Comparison of ENCODE assay signal across 12 mouse cellular contexts in genomic region chr2:173152436-173153151, GRCm38 (mm10). TPM values are rescaled to one million over a fixed set of nuclear protein-coding genes. Genes with fewer than 3 reads are reported as not detected.
DNase-seq lines count a peak whose midpoint lies in the region; ATAC-seq lines count a peak whose summit lies in the region.
"Had no signal": no experiment of that assay in that cellular context is flagged by ENCODE, and none has a peak within 500 bp of the region (broad histone marks: within the 10 kb centered on the region; RNA-seq: fewer than 3 reads in every experiment).

Gene Pck1 (plus strand): TSS chr2:173153048.

- H3K9me3 ChIP-seq in stomach, embryonic 14.5 days (ENCODE audit: control insufficient read depth, low read depth, low read length) = no peaks in the 10 kb centered on the region
- no peaks in the 10 kb centered on the region for H3K9me3 ChIP-seq in hindbrain, embryonic 12.5 days (replicated peaks)
- H3K9me3 ChIP-seq: forebrain, embryonic 13.5 days; heart, embryonic 15.5 days had no signal

- no peak within 1 kb of the TSS for H3K4me2 ChIP-seq in stomach, embryonic 14.5 days (replicated peaks; ENCODE audit: low read depth, low read length)
- no peak within 1 kb of the TSS for H3K4me2 ChIP-seq in hindbrain, embryonic 12.5 days (replicated peaks)
- H3K4me2 ChIP-seq: forebrain, embryonic 13.5 days; heart, embryonic 15.5 days had no signal

- no peak within 1 kb of the TSS for H3K4me3 ChIP-seq in stomach, embryonic 14.5 days (ENCODE audit: low read depth, low read length)
- no peak within 1 kb of the TSS for H3K4me3 ChIP-seq in hindbrain, embryonic 12.5 days
- H3K4me3 ChIP-seq: forebrain, embryonic 13.5 days; heart, embryonic 15.5 days had no signal

- no peaks in the 10 kb centered on the region for H3K27me3 ChIP-seq in stomach, embryonic 14.5 days (ENCODE audit: control insufficient read depth, insufficient read depth, low read length)
- H3K27me3 ChIP-seq in hindbrain, embryonic 12.5 days = no peaks in the 10 kb centered on the region
- H3K27me3 ChIP-seq: forebrain, embryonic 13.5 days; heart, embryonic 15.5 days had no signal

- intact Hi-C loops in heart, postnatal 10 days (cut with DNase I) = no loop called here
- intact Hi-C loops in left cerebral cortex, postnatal 4 days (cut with DNase I) = no loop called here

- no peaks in the 10 kb centered on the region for H3K36me3 ChIP-seq in stomach, embryonic 14.5 days (ENCODE audit: control insufficient read depth, insufficient read depth, low read length)
- H3K36me3 ChIP-seq in hindbrain, embryonic 12.5 days = no peaks in the 10 kb centered on the region
- H3K36me3 ChIP-seq: heart, embryonic 15.5 days had no signal

- H3K4me1 ChIP-seq in stomach, embryonic 14.5 days (ENCODE audit: control insufficient read depth, insufficient read depth, low read length) = peaks cover 21% of the 10 kb centered on the region; the same call in 1 of the 2 replicates
- no peaks in the 10 kb centered on the region for H3K4me1 ChIP-seq in hindbrain, embryonic 12.5 days
- H3K4me1 ChIP-seq: forebrain, embryonic 13.5 days had no signal

- 57% methylated on average over 13 of the region's 13 CpGs for WGBS in stomach, embryonic 14.5 days
- 85% methylated on average over 13 of the region's 13 CpGs for WGBS in hindbrain, embryonic 12.5 days

- ATAC-seq in stomach, embryonic 14.5 days (ENCODE audit: insufficient number of reproducible peaks, insufficient read depth, low FRiP score, low read depth) = peak; percentile 29; the same call in 1 of the 2 replicates
- no peak for ATAC-seq in hindbrain, embryonic 12.5 days (ENCODE audit: low FRiP score)
- ATAC-seq: forebrain, embryonic 13.5 days had no signal

- H3K9ac ChIP-seq in stomach, embryonic 14.5 days (replicated peaks; ENCODE audit: low read depth, low read length) = no peak within 1 kb of the TSS
- no peak within 1 kb of the TSS for H3K9ac ChIP-seq in hindbrain, embryonic 12.5 days
- H3K9ac ChIP-seq: forebrain, embryonic 13.5 days; heart, embryonic 15.5 days had no signal

- H3K27ac ChIP-seq in stomach, embryonic 14.5 days (ENCODE audit: low read length) = no peak within 1 kb of the TSS
- H3K27ac ChIP-seq in hindbrain, embryonic 12.5 days = no peak within 1 kb of the TSS
- H3K27ac ChIP-seq: forebrain, embryonic 13.5 days; heart, embryonic 15.5 days had no signal

- DNase-seq in heart, postnatal 10 days = no peak
- DNase-seq in heart, adult 9 months (ENCODE audit: low spot score in 2 of 2) = no peak
- DNase-seq in gonadal fat pad, adult 2 months (ENCODE audit: low read depth) = no peak
- peak; percentile 91 for DNase-seq in kidney, postnatal 14 days
- no peak for DNase-seq in left cerebral cortex, postnatal 4 days
- no peak for DNase-seq in spleen, postnatal 4 days (ENCODE audit: low spot score in 2 of 2)
- DNase-seq: layer of hippocampus, adult 9-11 months; lung, postnatal 10 days had no signal

RNA-seq across cellular contexts. Expression of gene Pck1, which starts in this region (rescaled TPM):
- total RNA-seq in heart, postnatal 10 days (2021) = 10 to 100 TPM; 24.1 to 85.1 TPM
- 97.4 and 257 TPM in 2 replicates for polyA plus RNA-seq in gonadal fat pad, adult 2 months (2012; rRNA removed)
- polyA plus RNA-seq in stomach, embryonic 14.5 days (2014; fragmentation: Nextera tagmentation; extraction: Ambion mirVana) = 0.21 and 0.23 TPM in 2 replicates
- not detected for total RNA-seq in left cerebral cortex, postnatal 4 days (2021)
- polyA plus RNA-seq in hindbrain, embryonic 12.5 days (2016; fragmentation: Nextera tagmentation; extraction: Ambion mirVana) = not detected in 2 replicates
- polyA plus RNA-seq: forebrain, embryonic 13.5 days had no signal

Comparison
In these comparisons a context has a peak if more than half of its experiments do, and no peak if none do; other contexts are left out.
1. RNA of gene Pck1 (total RNA-seq): 24.1 to 85.1 TPM in heart, postnatal 10 days; not detected in left cerebral cortex, postnatal 4 days; every median in the first group is over 10 times any median in the second.
2. RNA of gene Pck1 (polyA plus RNA-seq): 97.4 to 257 TPM in gonadal fat pad, adult 2 months; 0.21 to 0.23 TPM in stomach, embryonic 14.5 days and not detected in hindbrain, embryonic 12.5 days; every median in the first group is over 10 times any median in the second.
3. Peak in ATAC-seq in stomach, embryonic 14.5 days; RNA of the gene not detected or under 1 TPM.